Mouse (Mus musculus) heart, postnatal 0 days (tissue): ENCODE data around the gene Tnc.

Experiments used
- CTCF ChIP-seq: IDR thresholded peaks from 2 replicates; pipeline ENCODE4 v1.5.1; 2016; ENCODE audit warnings: antibody characterized with exemption, control low read depth, low read depth
- EP300 ChIP-seq: IDR thresholded peaks from 2 replicates; pipeline ENCODE4 v1.6.1; 2016; ENCODE audit warnings: antibody characterized with exemption, low read depth

DNA sequence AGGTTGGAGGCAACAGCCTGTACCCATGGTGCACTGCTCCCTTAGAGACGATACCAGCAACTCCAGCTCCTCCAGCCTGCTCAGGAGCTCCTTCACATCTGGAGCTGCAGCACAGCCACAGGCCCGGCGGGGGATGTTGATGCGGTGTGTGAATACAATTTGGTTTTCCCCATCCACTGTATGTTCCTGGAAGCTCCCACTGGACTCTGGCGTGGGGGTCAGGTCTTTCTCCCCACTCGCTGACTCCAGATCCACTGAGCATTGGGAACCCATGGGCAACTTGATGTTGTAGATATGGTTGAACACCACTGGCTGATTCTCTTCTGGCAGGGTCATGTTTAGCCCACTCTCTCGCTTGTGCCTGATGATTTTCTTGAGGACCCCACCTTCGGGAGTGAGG is 26.7 kb downstream of the Tnc start:
- TF ChIP-seq CTCF (no peak), EP300 (no peak)
